Mouse (Mus musculus) liver, postnatal 0 days (tissue): ENCODE results near the gene Mgmt.

ENCODE experiments used
- CTCF ChIP-seq: sonication (generic); IDR thresholded peaks from 2 replicates; pipeline ENCODE4 v1.5.1; 2016; ENCODE audit warnings: antibody characterized with exemption, low read depth
- EP300 ChIP-seq: IDR thresholded peaks from 2 replicates; pipeline ENCODE4 v1.6.1; 2016; ENCODE audit warnings: antibody characterized with exemption, low read depth, mild to moderate bottlenecking

DNA sequence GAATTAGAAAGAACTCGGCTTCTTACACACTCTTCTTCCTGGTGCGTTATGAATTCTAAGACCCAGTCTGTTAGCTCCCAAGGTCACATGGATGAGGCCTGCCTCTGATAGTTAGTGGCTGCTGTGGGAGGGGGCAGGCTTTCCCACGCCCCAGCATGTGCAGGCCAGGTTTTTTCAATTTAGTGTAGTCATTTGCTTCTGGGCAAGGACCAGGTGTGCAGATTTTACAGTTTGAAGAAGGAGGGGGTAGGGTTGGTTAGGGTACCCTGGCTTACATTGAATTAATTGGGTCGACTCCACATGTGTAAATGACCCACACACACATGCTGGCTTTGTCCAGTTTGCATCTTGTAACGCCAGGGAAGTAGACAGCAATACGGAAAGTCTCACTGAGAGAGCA, 193.7 kb downstream of the Mgmt start:
- TF ChIP-seq EP300 (no peak), CTCF (no peak)
